Mouse (Mus musculus) heart, adult 2 months (tissue): ENCODE measurements at regions not wholly inside any gene's neighbourhood (a gene's known extent, or its start where the extent isn't known, plus 50 kb on each side); places are given as distances from the start of the nearest gene placed in this dataset.

Source experiments
- CTCF ChIP-seq: fragments of 200-600 bp; IDR thresholded peaks from 2 replicates; pipeline ENCODE4 v1.8.1; 2022; ENCODE audit warnings: antibody characterized with exemption, mild to moderate bottlenecking, moderate library complexity
- POLR2A ChIP-seq: fragments of 200-500 bp; IDR thresholded peaks from 2 replicates; pipeline ENCODE4 v1.6.1; 2011; ENCODE audit warnings: mild to moderate bottlenecking, low read depth, low read length, control low read depth; ENCODE audit not compliant: insufficient read depth

DNA sequence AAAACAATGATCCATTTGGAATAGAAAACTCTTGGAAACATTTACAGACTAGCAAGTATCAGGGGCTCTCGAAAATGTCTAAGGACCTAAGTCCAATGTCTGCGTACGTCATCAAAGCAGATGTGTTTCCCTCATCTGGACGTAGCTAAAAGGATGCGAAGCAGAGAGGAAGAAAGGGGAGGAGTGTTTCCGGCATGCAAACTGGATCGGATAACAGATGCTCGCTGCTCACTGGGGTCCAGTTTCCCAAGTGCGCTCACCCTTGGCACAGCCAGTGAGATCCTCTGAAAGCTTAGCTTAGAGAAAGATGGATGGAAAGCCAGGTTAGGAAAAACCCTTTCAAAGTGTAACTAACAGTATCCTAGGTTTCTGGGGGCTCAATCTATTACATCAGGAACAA lies 198.7 kb downstream of the Epha4 start:
- TF ChIP-seq POLR2A (no peak), CTCF (no peak)
